ENCODE assay signal across 8 mouse cellular contexts in genomic region chr4:127243953-127244352, GRCm38 (mm10). TPM values are rescaled to one million over a fixed set of nuclear protein-coding genes. Genes with fewer than 3 reads are reported as not detected.
DNase-seq lines count a peak whose midpoint lies in the region; ATAC-seq and TF ChIP-seq lines count a peak whose summit lies in the region.

No protein-coding gene starts in this region.

- intact Hi-C loops in heart, postnatal 10 days (cut with DNase I), result loop anchor here (10.0 kb wide), 2 partner anchors 169 to 689 kb away; partner anchors contain the start of genes Clspn and Zmym6

- in situ Hi-C loops in ES-E14 (cut with MboI; ENCODE audit: low sequenced_read_pairs in 2 of 2, unreplicated experiment in 2 of 2), result loop anchor here in 1 of 2 experiments (10.0 kb wide), 2 partner anchors 89 to 179 kb away; partner anchors contain the start of gene Zmym1

- under 1% methylated on average over 23 of the region's 26 CpGs for WGBS in heart, embryonic 11.5 days (ENCODE audit: insufficient replicate concordance)
- under 1% methylated on average over 26 of the region's 26 CpGs for WGBS in forebrain, embryonic 10.5 days
- WGBS in liver, embryonic 11.5 days, result under 1% methylated on average over 26 of the region's 26 CpGs
- WGBS in stomach, embryonic 16.5 days, result under 1% methylated on average over 26 of the region's 26 CpGs

- no peak overlapping the region for H3K27ac ChIP-seq in heart, embryonic 11.5 days (ENCODE audit: low read depth, low read length)
- H3K27ac ChIP-seq in ES-E14 (ENCODE audit: insufficient read depth, low read depth, low read length, poor library complexity, severe bottlenecking), result no peak overlapping the region
- H3K27ac ChIP-seq in forebrain, embryonic 10.5 days, result peak overlapping the region; percentile 89
- peak overlapping the region; percentile 43 for H3K27ac ChIP-seq in liver, embryonic 11.5 days (ENCODE audit: low read depth, low read length)
- H3K27ac ChIP-seq in stomach, embryonic 16.5 days (ENCODE audit: low read length), result no peak overlapping the region

- H3K9me3 ChIP-seq in heart, embryonic 11.5 days (replicated peaks; ENCODE audit: control insufficient read depth, low read length), result no peaks in the 10 kb centered on the region
- no peaks in the 10 kb centered on the region for H3K9me3 ChIP-seq in ES-E14 (ENCODE audit: control insufficient read depth, insufficient read depth, low read depth, low read length)
- no peaks in the 10 kb centered on the region for H3K9me3 ChIP-seq in forebrain, embryonic 10.5 days
- no peaks in the 10 kb centered on the region for H3K9me3 ChIP-seq in liver, embryonic 11.5 days (ENCODE audit: control insufficient read depth, low read length)
- H3K9me3 ChIP-seq in stomach, embryonic 16.5 days (replicated peaks; ENCODE audit: control insufficient read depth, low read length), result no peaks in the 10 kb centered on the region

- DNase-seq in heart, postnatal 10 days, result no peak
- no peak for DNase-seq in ES-E14 (ENCODE audit: low read depth, low spot score)
- DNase-seq in forebrain, embryonic 10.5 days (ENCODE audit: extremely low spot score, low spot score), result no peak
- no peak for DNase-seq in liver, embryonic 11.5 days (ENCODE audit: low spot score)
- no peak for DNase-seq in spleen, postnatal 14 days (ENCODE audit: low spot score in 2 of 2)
- no peak for DNase-seq in frontal cortex, postnatal 14 days (ENCODE audit: low spot score in 2 of 2)

- peak overlapping the region; percentile 96 for H3K4me3 ChIP-seq in heart, embryonic 11.5 days (ENCODE audit: low read depth, low read length)
- H3K4me3 ChIP-seq in ES-E14 (ENCODE audit: insufficient read depth in 1 of 2, low read depth in 1 of 2, low read length in 2 of 2, poor library complexity in 1 of 2, severe bottlenecking in 1 of 2), result peak overlapping the region; percentile 85 to 97
- peak overlapping the region; percentile 97 for H3K4me3 ChIP-seq in forebrain, embryonic 10.5 days
- peak overlapping the region; percentile 99 for H3K4me3 ChIP-seq in liver, embryonic 11.5 days (ENCODE audit: low read depth, low read length)
- peak overlapping the region; percentile 77 for H3K4me3 ChIP-seq in stomach, embryonic 16.5 days (replicated peaks; ENCODE audit: low read length)

- peaks cover 8% of the 10 kb centered on the region for H3K4me1 ChIP-seq in heart, embryonic 11.5 days (ENCODE audit: control insufficient read depth, insufficient read depth, low read length)
- H3K4me1 ChIP-seq in ES-E14 (ENCODE audit: control insufficient read depth in 2 of 2, insufficient read depth in 2 of 2, low read length in 2 of 2, poor library complexity in 1 of 2), result peaks cover 0 to 2% of the 10 kb centered on the region in 2 experiments; a peak in 1 of 4 replicates
- H3K4me1 ChIP-seq in forebrain, embryonic 10.5 days, result peaks cover 17% of the 10 kb centered on the region
- peaks cover 10% of the 10 kb centered on the region for H3K4me1 ChIP-seq in liver, embryonic 11.5 days (replicated peaks; ENCODE audit: control insufficient read depth, insufficient read depth, low read length)
- peaks cover 14% of the 10 kb centered on the region for H3K4me1 ChIP-seq in stomach, embryonic 16.5 days (ENCODE audit: control insufficient read depth, insufficient read depth, low read length)

- H3K4me2 ChIP-seq in heart, embryonic 11.5 days, result peak overlapping the region; percentile 94
- peak overlapping the region; percentile 84 for H3K4me2 ChIP-seq in liver, embryonic 11.5 days
- peak overlapping the region; percentile 96 for H3K4me2 ChIP-seq in stomach, embryonic 16.5 days (ENCODE audit: low read depth, low read length)

- H3K9ac ChIP-seq in heart, embryonic 11.5 days (ENCODE audit: low read depth, low read length), result peak overlapping the region; percentile 96
- peak overlapping the region; percentile 83 for H3K9ac ChIP-seq in ES-E14 (ENCODE audit: insufficient read depth, low read depth, low read length, poor library complexity, severe bottlenecking)
- peak overlapping the region; percentile 90 for H3K9ac ChIP-seq in liver, embryonic 11.5 days (ENCODE audit: low read depth, low read length)
- peak overlapping the region; percentile 95 for H3K9ac ChIP-seq in stomach, embryonic 16.5 days (ENCODE audit: low read length)

- no peaks in the 10 kb centered on the region for H3K36me3 ChIP-seq in heart, embryonic 11.5 days (ENCODE audit: control insufficient read depth, insufficient read depth, low read length)
- peaks cover 10% of the 10 kb centered on the region for H3K36me3 ChIP-seq in ES-E14 (ENCODE audit: control insufficient read depth, insufficient read depth, low read length, poor library complexity, severe bottlenecking)
- peaks cover 25% of the 10 kb centered on the region for H3K36me3 ChIP-seq in forebrain, embryonic 10.5 days (replicated peaks)
- peaks cover 13% of the 10 kb centered on the region; the same call in 1 of the 2 replicates for H3K36me3 ChIP-seq in liver, embryonic 11.5 days (ENCODE audit: control insufficient read depth, insufficient read depth, low read length)
- no peaks in the 10 kb centered on the region; the same call in 1 of the 2 replicates for H3K36me3 ChIP-seq in stomach, embryonic 16.5 days (ENCODE audit: control insufficient read depth, insufficient read depth, low read length)

- ATAC-seq in heart, embryonic 11.5 days (replicated peaks; ENCODE audit: insufficient number of reproducible peaks, low FRiP score, low TSS enrichment), result peak; percentile 73
- peak; percentile 60 for ATAC-seq in liver, embryonic 11.5 days (replicated peaks; ENCODE audit: low FRiP score)
- peak; percentile 63 for ATAC-seq in stomach, embryonic 16.5 days (ENCODE audit: insufficient read depth, low FRiP score)

- no peaks in the 10 kb centered on the region for H3K27me3 ChIP-seq in heart, embryonic 11.5 days (ENCODE audit: control insufficient read depth, insufficient read depth, low read length)
- no peaks in the 10 kb centered on the region for H3K27me3 ChIP-seq in forebrain, embryonic 10.5 days (ENCODE audit: poor library complexity, severe bottlenecking)
- H3K27me3 ChIP-seq in liver, embryonic 11.5 days (replicated peaks; ENCODE audit: control insufficient read depth, insufficient read depth, low read length), result no peaks in the 10 kb centered on the region
- no peaks in the 10 kb centered on the region for H3K27me3 ChIP-seq in stomach, embryonic 16.5 days (ENCODE audit: control insufficient read depth, insufficient read depth, low read length)

TF ChIP-seq in ES-E14, 5 proteins besides CTCF, POLR2A, EP300 and RAD21:
- TF ChIP-seq HCFC1 (IDR thresholded peaks at IDR 0.05; ENCODE audit: borderline replicate concordance, insufficient read depth, low read length) (no peak), ZC3H11A (IDR thresholded peaks at IDR 0.05; ENCODE audit: borderline replicate concordance, low read depth, low read length) (no peak), MAFK (IDR thresholded peaks at IDR 0.05; ENCODE audit: insufficient read depth, low read depth, low read length) (no peak), CHD2 (IDR thresholded peaks at IDR 0.05; ENCODE audit: low read depth, low read length) (no peak), ZNF384 (IDR thresholded peaks at IDR 0.05; ENCODE audit: low read depth, low read length) (no peak)

RNA-seq across cellular contexts. Expression of gene Smim12, which starts 0.4 kb away (rescaled TPM):
- 62.2 and 67.7 TPM in 2 replicates for polyA plus RNA-seq in heart, embryonic 11.5 days (2014; fragmentation: Nextera tagmentation; extraction: Ambion mirVana)
- total RNA-seq in heart, postnatal 10 days (2021), result 10 to 100 TPM; 40.9 to 46.2 TPM
- 50.2 and 72.6 TPM in 2 replicates for total RNA-seq in ES-E14 (2012; rRNA removed)
- 78.0 and 79.1 TPM in 2 replicates for polyA plus RNA-seq in forebrain, embryonic 10.5 days (2016; fragmentation: Nextera tagmentation; extraction: Ambion mirVana)
- polyA plus RNA-seq in liver, embryonic 11.5 days (2014; fragmentation: Nextera tagmentation; extraction: Ambion mirVana), result 56.5 and 56.9 TPM in 2 replicates
- polyA plus RNA-seq in stomach, embryonic 16.5 days (2015; fragmentation: Nextera tagmentation; extraction: Ambion mirVana), result 56.2 and 56.4 TPM in 2 replicates

Comparison
In these comparisons a context has a peak if more than half of its experiments do, and no peak if none do; other contexts are left out.
1. H3K27ac ChIP-seq: peak in forebrain, embryonic 10.5 days (single experiment) and liver, embryonic 11.5 days (single experiment); none in heart, embryonic 11.5 days (single experiment), ES-E14 (single experiment) and stomach, embryonic 16.5 days (single experiment).
2. Peak in every context shown above with its lines, with median percentiles within 50 percentile points of each other: ATAC-seq, H3K4me2 ChIP-seq, H3K4me3 ChIP-seq and H3K9ac ChIP-seq.